Mouse (Mus musculus) stomach, postnatal 0 days (tissue): Measurements from ENCODE around the gene Cryge.

Source experiments
- CTCF ChIP-seq: IDR thresholded peaks from 2 replicates; pipeline ENCODE4 v1.5.1; 2016; ENCODE audit warnings: antibody characterized with exemption, low read depth, mild to moderate bottlenecking, moderate library complexity
- EP300 ChIP-seq: optimal IDR thresholded peaks from 2 replicates; pipeline ENCODE3; 2016; ENCODE audit warnings: antibody characterized with exemption

DNA sequence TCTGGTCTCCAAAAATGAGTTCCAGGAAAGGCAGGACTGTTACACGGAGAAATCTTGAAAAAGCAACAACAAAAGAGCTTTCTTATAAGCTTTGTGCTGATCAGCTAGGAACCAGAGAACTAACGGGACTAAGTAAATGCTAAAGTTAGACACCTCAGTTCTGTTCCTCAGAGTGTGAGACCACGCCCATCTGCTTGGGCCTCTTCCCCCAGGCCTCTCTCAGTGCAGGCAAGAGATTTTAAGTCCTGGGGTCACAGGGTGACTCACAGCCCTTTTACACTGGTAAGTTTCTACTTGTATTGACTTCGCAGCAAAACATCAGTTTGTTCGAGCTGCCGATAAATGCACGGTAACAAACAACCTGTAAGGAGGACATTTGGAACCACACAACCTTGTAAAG, 747 bp upstream of the Cryge start:
- TF ChIP-seq CTCF (no peak), EP300 (no peak)
